Mouse (Mus musculus) hindbrain, postnatal 0 days (tissue): ENCODE measurements around the gene Rmnd5a. TPM values are rescaled to one million over a fixed set of nuclear protein-coding genes. Genes with fewer than 3 reads are reported as not detected.

ENCODE experiments used
- ATAC-seq: fragments of 200-750 bp; cut with Nextera tagmentation; 2 replicates; pipeline ENCODE4 v1.8.0; 2017; ENCODE audit warnings: mild to moderate bottlenecking, moderate TSS enrichment, moderate library complexity
- DNase-seq: peaks from one replicate; pipeline ENCODE4 v3.0.0-alpha.2; 2015; ENCODE audit warnings: low spot score
- H3K27ac ChIP-seq: fragments of 300-500 bp; sonication (generic); 2 replicates; pipeline ENCODE4 v1.5.1; 2014; ENCODE audit warnings: mild to moderate bottlenecking
- H3K27me3 ChIP-seq: fragments of 300-500 bp; sonication (generic); 2 replicates; pipeline ENCODE4 v1.6.1; 2014; ENCODE audit warnings: low read length, mixed read lengths; ENCODE audit not compliant: insufficient read depth
- H3K36me3 ChIP-seq: fragments of 300-500 bp; sonication (generic); 2 replicates; pipeline ENCODE4 v1.6.1; 2014; ENCODE audit warnings: low read length, mixed read lengths; ENCODE audit not compliant: insufficient read depth
- H3K4me1 ChIP-seq: fragments of 300-500 bp; sonication (generic); 2 replicates; pipeline ENCODE4 v1.6.1; 2014; ENCODE audit warnings: antibody characterized with exemption, low read length, mixed read lengths; ENCODE audit not compliant: insufficient read depth
- H3K4me2 ChIP-seq: fragments of 300-500 bp; sonication (generic); 2 replicates; pipeline ENCODE4 v1.6.1; 2014; ENCODE audit warnings: low read depth, mild to moderate bottlenecking, low read length, moderate library complexity, mixed read lengths
- H3K4me3 ChIP-seq: fragments of 300-500 bp; sonication (generic); 2 replicates; pipeline ENCODE4 v1.5.1; 2014; ENCODE audit warnings: low read length
- H3K9ac ChIP-seq: fragments of 300-500 bp; sonication (generic); replicated peaks from 2 replicates; pipeline ENCODE4 v1.6.1; 2014; ENCODE audit warnings: mild to moderate bottlenecking, low read length, moderate library complexity, mixed read lengths
- H3K9me3 ChIP-seq: fragments of 300-500 bp; sonication (generic); 2 replicates; pipeline ENCODE4 v1.6.1; 2016; ENCODE audit warnings: low read length, mixed read lengths
- CTCF ChIP-seq: IDR thresholded peaks from 2 replicates; pipeline ENCODE4 v1.5.1; 2016; ENCODE audit warnings: antibody characterized with exemption, control low read depth, low read depth
- WGBS: fragments of 180-500 bp; shearing (Covaris S2); extraction: QIAGEN DNeasy Blood & Tissue Kit; methylation state at CpG from one replicate; pipeline ENCODE4 v1.1.7; 2014; 5-methylcytosine and 5-hydroxymethylcytosine counted together
- polyA plus RNA-seq: library from polyadenylated mRNA; unstranded; fragments of >200 nt; fragmentation: Nextera tagmentation; extraction: Ambion mirVana; gene quantifications from 2 replicates; pipeline ENCODE4 v1.2.1, GENCODE M21; 2015
- total RNA-seq: library from RNA; depleted of rRNA; stranded (reverse); fragments of >200 nt; gene quantifications from 2 replicates; pipeline ENCODE4 v1.2.3, GENCODE M21; 2014

Rmnd5a gene
- total and polyA plus RNA-seq, 2 experiments from 2014 or later: 8.6 to 44.9 TPM

DNA sequence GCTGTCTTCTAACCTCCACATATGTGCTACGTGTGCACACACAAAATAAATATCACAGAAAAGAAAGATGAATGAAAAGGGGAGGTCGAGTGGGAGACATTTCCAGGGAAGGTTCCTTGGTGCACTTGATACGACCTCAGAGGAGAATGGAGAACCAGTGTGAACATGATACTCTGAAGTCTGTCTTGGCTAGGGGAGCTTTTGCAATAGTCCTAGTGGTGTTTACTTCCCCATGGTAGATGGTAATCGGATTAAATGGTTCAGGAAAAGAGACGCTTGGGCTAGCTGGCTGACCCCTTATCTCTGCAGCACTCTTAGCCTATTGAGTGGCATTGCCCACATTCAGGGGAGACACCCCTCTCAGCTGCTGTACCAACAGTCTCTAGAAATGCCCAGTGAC is 36.3 kb upstream of the Rmnd5a start:
- Histone ChIP-seq H3K9me3 (peaks cover 1% of the 10 kb centered on the region; the same call in 1 of the 2 replicates), H3K9ac (no peak overlapping the region), H3K4me3 (no peak overlapping the region), H3K36me3 (no peaks in the 10 kb centered on the region), H3K4me2 (no peak overlapping the region), H3K27ac (no peak overlapping the region), H3K27me3 (no peaks in the 10 kb centered on the region), H3K4me1 (no peaks in the 10 kb centered on the region)
- 81% methylated on average over 5 of the region's 5 CpGs for WGBS
- ATAC-seq (no peak), DNase-seq (no peak)
- TF ChIP-seq CTCF: no peak

DNA sequence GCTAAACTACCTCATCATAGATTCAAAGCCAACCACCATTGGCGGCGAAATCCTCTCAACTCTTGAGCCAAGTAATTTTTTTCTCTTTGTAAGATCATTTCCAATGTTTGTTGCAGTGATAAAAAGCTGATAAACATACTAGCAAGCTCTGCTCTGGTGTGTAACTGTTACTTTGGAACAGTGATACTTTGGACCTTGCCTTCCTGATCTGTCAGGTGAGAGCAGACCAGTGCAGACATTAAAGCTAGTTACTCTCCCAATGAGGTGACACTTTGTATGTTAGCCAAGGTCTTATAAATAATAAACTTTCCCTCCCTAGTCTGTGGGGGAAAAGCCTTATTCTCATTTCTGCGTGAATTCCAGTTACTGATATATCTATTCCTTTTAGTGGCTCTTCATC is 35.2 kb upstream of the Rmnd5a start:
- no peak overlapping the region for H3K4me3 ChIP-seq
- no peak overlapping the region for H3K9ac ChIP-seq
- no peaks in the 10 kb centered on the region for H3K4me1 ChIP-seq
- no peak overlapping the region for H3K4me2 ChIP-seq
- TF ChIP-seq CTCF: no peak
- no peak for ATAC-seq
- no peak for DNase-seq
- H3K27me3 ChIP-seq: no peaks in the 10 kb centered on the region
- no peak overlapping the region for H3K27ac ChIP-seq
- no peaks in the 10 kb centered on the region for H3K9me3 ChIP-seq
- no peaks in the 10 kb centered on the region for H3K36me3 ChIP-seq
- WGBS: 96% methylated on average over 3 of the region's 3 CpGs

DNA sequence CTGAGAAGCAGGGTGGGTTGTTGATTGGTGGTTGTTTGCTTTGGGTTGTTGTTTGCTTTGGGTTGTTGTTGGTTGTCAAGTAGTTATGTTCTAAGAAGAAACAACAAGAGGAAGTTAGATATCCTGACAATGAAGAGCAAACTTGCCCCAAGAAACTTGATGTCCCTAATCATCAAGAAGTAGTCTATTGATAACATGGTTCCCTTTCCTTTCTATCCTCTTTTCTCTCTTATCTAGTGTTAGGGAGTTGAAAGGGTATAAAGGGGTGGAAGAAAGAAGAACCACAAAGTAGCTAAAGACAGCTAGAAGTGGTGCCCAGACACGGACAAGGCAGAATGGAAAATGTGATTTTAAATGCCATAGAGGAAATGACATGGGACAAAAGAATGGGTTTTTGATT is 32.3 kb upstream of the Rmnd5a start:
- no peak for DNase-seq
- WGBS: 65% methylated on average over 1 of the region's 1 CpGs
- ATAC-seq: no peak
- Histone ChIP-seq H3K4me3 (no peak overlapping the region), H3K36me3 (no peaks in the 10 kb centered on the region), H3K9me3 (no peaks in the 10 kb centered on the region), H3K4me2 (no peak overlapping the region), H3K4me1 (no peaks in the 10 kb centered on the region), H3K27me3 (no peaks in the 10 kb centered on the region), H3K27ac (no peak overlapping the region), H3K9ac (no peak overlapping the region)
- TF ChIP-seq CTCF: no peak

DNA sequence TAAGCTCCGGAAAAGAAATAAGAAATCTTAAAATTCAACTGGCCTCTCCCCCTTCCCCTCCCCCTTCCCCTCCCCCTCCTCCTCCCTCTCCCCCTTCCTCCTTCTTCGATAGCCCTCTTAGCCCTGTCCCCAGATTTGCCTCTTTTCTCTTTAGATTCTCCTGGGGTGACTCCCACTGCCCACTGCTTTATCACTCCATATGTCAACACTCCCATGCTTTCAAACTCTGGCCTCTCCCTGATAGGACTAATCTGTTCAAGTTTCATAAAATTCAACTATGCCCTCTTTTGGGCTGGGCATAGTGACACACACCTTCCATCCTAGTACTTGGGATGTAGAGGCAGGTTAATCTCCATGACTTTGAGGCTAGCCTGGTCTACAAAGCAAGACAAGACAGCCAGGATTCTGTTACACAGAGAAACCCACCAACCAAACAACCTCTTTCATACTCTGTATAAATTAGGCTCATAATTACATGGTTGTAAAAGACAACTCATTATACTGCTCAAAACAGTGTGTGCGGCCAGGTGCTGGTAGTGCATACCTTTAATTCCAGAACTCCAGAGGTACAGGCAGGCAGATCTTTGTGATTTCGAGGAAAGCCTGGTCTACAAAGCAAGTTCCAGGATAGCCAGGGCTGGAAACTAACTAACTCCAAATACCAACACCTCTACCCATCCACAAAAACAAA is 31.5 kb upstream of the Rmnd5a start:
- H3K36me3 ChIP-seq: no peaks in the 10 kb centered on the region
- no peak overlapping the region for H3K9ac ChIP-seq
- WGBS: 83% methylated on average over 4 of the region's 4 CpGs
- no peak for DNase-seq
- no peak overlapping the region for H3K27ac ChIP-seq
- no peaks in the 10 kb centered on the region for H3K4me1 ChIP-seq
- no peak for TF ChIP-seq CTCF
- H3K4me2 ChIP-seq: no peak overlapping the region
- no peaks in the 10 kb centered on the region for H3K9me3 ChIP-seq
- no peaks in the 10 kb centered on the region for H3K27me3 ChIP-seq
- no peak for ATAC-seq
- no peak overlapping the region for H3K4me3 ChIP-seq

DNA sequence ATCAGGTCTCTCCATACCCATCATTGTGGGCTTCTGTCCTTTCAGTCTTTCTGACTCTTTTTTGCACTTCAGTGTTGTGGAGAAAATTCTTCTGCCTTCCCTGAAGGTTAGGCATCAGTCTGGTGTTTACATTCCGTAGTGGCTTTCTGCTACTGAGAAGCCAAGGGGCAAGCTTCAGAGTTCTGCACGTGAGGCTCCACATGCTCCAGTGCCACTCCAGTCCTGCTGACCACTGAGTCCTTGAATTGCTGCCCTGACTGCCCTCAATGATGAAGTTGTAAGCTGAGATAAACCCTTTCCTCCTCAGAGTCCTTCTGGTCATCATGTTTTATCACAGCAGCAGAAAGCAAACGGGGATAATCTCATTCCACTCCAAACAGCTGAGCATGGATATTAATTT is 28.9 kb upstream of the Rmnd5a start:
- DNase-seq: no peak
- 70% methylated on average over 3 of the region's 3 CpGs for WGBS

DNA sequence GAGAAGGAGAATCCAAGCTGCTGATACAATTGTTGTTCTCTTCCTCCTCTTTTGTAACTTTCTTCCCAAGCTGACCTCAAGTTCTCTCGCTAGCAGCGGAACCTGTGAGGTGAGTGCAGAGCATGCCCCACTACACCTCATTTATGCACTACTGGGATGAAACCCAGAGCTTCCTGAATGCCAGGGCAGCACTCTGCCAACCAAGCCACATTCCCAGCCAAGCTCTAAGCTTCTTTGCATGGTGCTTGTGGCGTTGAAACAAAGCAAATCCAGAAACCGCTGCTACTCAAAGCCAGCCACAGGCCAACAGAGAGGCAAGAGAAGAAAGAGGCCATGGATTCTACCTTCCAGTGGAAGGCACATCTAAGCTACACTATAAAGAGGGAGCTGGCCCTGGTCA is 27.3 kb upstream of the Rmnd5a start:
- no peaks in the 10 kb centered on the region for H3K27me3 ChIP-seq
- no peaks in the 10 kb centered on the region for H3K9me3 ChIP-seq
- peak; percentile 35 for DNase-seq
- no peak overlapping the region for H3K9ac ChIP-seq
- no peaks in the 10 kb centered on the region for H3K4me1 ChIP-seq
- H3K36me3 ChIP-seq: no peaks in the 10 kb centered on the region
- TF ChIP-seq CTCF: no peak
- H3K27ac ChIP-seq: no peak overlapping the region
- 61% methylated on average over 4 of the region's 4 CpGs for WGBS
- no peak for ATAC-seq
- H3K4me3 ChIP-seq: no peak overlapping the region
- no peak overlapping the region for H3K4me2 ChIP-seq

More for the DNA sequence above, 28.9 kb upstream of the Rmnd5a start:
- Histone ChIP-seq H3K36me3 (no peaks in the 10 kb centered on the region), H3K4me1 (no peaks in the 10 kb centered on the region), H3K4me3 (no peak overlapping the region), H3K4me2 (no peak overlapping the region), H3K9ac (no peak overlapping the region), H3K9me3 (no peaks in the 10 kb centered on the region), H3K27ac (no peak overlapping the region), H3K27me3 (no peaks in the 10 kb centered on the region)
- ATAC-seq: no peak
- TF ChIP-seq CTCF: no peak

DNA sequence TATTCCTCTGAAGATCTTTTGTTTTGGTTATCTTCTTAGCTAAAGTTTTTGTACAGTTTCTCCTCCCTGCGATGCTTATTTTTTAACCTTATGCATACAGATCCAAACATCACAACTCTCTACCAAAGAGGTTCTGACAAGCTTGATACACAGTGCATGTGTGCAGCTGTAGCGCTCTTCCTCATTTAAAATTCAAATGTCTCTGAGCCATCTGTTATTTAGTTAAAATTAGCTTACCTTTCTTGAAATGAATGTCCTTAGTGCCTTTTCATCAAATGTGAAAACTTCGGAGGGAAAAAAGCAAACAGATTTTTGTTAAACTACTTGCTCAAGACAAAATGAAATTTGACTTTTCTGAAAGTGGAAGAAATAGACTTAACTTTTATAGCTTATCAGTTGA is 24.7 kb upstream of the Rmnd5a start:
- Histone ChIP-seq H3K27ac (no peak overlapping the region), H3K36me3 (no peaks in the 10 kb centered on the region), H3K4me2 (no peak overlapping the region), H3K9ac (no peak overlapping the region), H3K27me3 (no peaks in the 10 kb centered on the region), H3K4me1 (no peaks in the 10 kb centered on the region), H3K9me3 (no peaks in the 10 kb centered on the region), H3K4me3 (no peak overlapping the region)
- DNase-seq (no peak), ATAC-seq (no peak)
- TF ChIP-seq CTCF: no peak
- 59% methylated on average over 3 of the region's 3 CpGs for WGBS
